Mouse (Mus musculus) liver, embryonic 15.5 days (tissue): ENCODE results near the gene Ms4a18. TPM values are rescaled to one million over a fixed set of nuclear protein-coding genes. Genes with fewer than 3 reads are reported as not detected.
A peak's percentile ranks its signal among the peaks of the same experiment; 100 is the strongest.
"Not testable (repeated sequence)": the region's sequence is repeated elsewhere in the genome, so short reads cannot be mapped to it uniquely, and the experiment has no call there.

Source experiments
- ATAC-seq: fragments of 200-750 bp; cut with Nextera tagmentation; 2 replicates; pipeline ENCODE4 v1.8.0; 2017; ENCODE audit warnings: moderate number of reproducible peaks, mild to moderate bottlenecking, moderate library complexity; ENCODE audit not compliant: insufficient read depth
- H3K27ac ChIP-seq: fragments of 300-500 bp; sonication (generic); replicated peaks from 2 replicates; pipeline ENCODE4 v1.5.1; 2015; ENCODE audit warnings: mild to moderate bottlenecking, inconsistent platforms
- H3K27me3 ChIP-seq: fragments of 300-500 bp; sonication (generic); 2 replicates; pipeline ENCODE4 v1.6.1; 2015; ENCODE audit warnings: mild to moderate bottlenecking, inconsistent platforms
- H3K36me3 ChIP-seq: fragments of 300-500 bp; sonication (generic); replicated peaks from 2 replicates; pipeline ENCODE4 v1.6.1; 2015; ENCODE audit warnings: moderate library complexity, mild to moderate bottlenecking, inconsistent platforms
- H3K4me1 ChIP-seq: fragments of 300-500 bp; sonication (generic); replicated peaks from 2 replicates; pipeline ENCODE4 v1.6.1; 2015; ENCODE audit warnings: inconsistent platforms
- H3K4me2 ChIP-seq: fragments of 300-500 bp; sonication (generic); 2 replicates; pipeline ENCODE4 v1.6.1; 2015; ENCODE audit warnings: moderate library complexity, mild to moderate bottlenecking, inconsistent platforms
- H3K4me3 ChIP-seq: fragments of 300-500 bp; sonication (generic); replicated peaks from 2 replicates; pipeline ENCODE4 v1.5.1; 2015; ENCODE audit warnings: mild to moderate bottlenecking, inconsistent platforms
- H3K9ac ChIP-seq: fragments of 300-500 bp; sonication (generic); 2 replicates; pipeline ENCODE4 v1.6.1; 2015; ENCODE audit warnings: moderate library complexity, mild to moderate bottlenecking, inconsistent platforms
- H3K9me3 ChIP-seq: fragments of 300-500 bp; sonication (generic); replicated peaks from 2 replicates; pipeline ENCODE4 v1.6.1; 2016; ENCODE audit warnings: inconsistent platforms
- WGBS: fragments of 180-500 bp; shearing (Covaris S2); methylation state at CpG from one replicate; pipeline ENCODE4 v1.1.7; 2015; ENCODE audit warnings: mixed read lengths; ENCODE audit not compliant: insufficient replicate concordance; 5-methylcytosine and 5-hydroxymethylcytosine counted together
- polyA plus RNA-seq: library from polyadenylated mRNA; unstranded; fragments of >200 nt; fragmentation: Nextera tagmentation; extraction: Ambion mirVana; gene quantifications from 2 replicates; pipeline ENCODE4 v1.2.1, GENCODE M21; 2015

Ms4a18 gene
- polyA plus RNA-seq: 0.08 TPM in 1 of 2 replicates, not detected in the other

- Histone ChIP-seq H3K4me2 (no peak within 1 kb of the TSS), H3K27me3 (no peaks in the 10 kb centered on the region), H3K9ac (no peak within 1 kb of the TSS), H3K4me1 (no peaks in the 10 kb centered on the region), H3K27ac (no peak within 1 kb of the TSS), H3K4me3 (no peak within 1 kb of the TSS), H3K9me3 (no peaks in the 10 kb centered on the region), H3K36me3 (no peaks in the 10 kb centered on the region)
- ATAC-seq: no peak
- 56% methylated on average over 3 of the region's 3 CpGs for WGBS
Measured at GRCm38 (mm10) chr19:11017891-11018290, at the start of gene Ms4a18. Gene Ms4a18, minus strand, starts transcription at chr19:11018031.

GRCm38 (mm10) chr19:11065202-11065875, 47.5 kb upstream of the Ms4a18 start:
- Histone ChIP-seq H3K4me1 (no peaks in the 10 kb centered on the region), H3K4me2 (no peak overlapping the region), H3K36me3 (no peaks in the 10 kb centered on the region), H3K27me3 (no peaks in the 10 kb centered on the region), H3K9me3 (no peaks in the 10 kb centered on the region), H3K27ac (no peak overlapping the region), H3K4me3 (no peak overlapping the region), H3K9ac (no peak overlapping the region)
- ATAC-seq: no peak
- WGBS: 16% methylated on average over 2 of the region's 2 CpGs

GRCm38 (mm10) chr19:11060900-11061299, 43.1 kb upstream of the Ms4a18 start:
- no peaks in the 10 kb centered on the region for H3K27me3 ChIP-seq
- H3K36me3 ChIP-seq: no peaks in the 10 kb centered on the region
- no peak for ATAC-seq
- H3K4me3 ChIP-seq: no peak overlapping the region
- WGBS: 53% methylated on average over 1 of the region's 1 CpGs
- H3K4me2 ChIP-seq: no peak overlapping the region
- H3K4me1 ChIP-seq: no peaks in the 10 kb centered on the region
- H3K9me3 ChIP-seq: no peaks in the 10 kb centered on the region
- H3K9ac ChIP-seq: no peak overlapping the region
- H3K27ac ChIP-seq: no peak overlapping the region

- no peak for ATAC-seq
- no peaks in the 10 kb centered on the region for H3K9me3 ChIP-seq
- no peaks in the 10 kb centered on the region for H3K27me3 ChIP-seq
- no peak overlapping the region for H3K27ac ChIP-seq
- H3K9ac ChIP-seq: no peak overlapping the region
- H3K36me3 ChIP-seq: no peaks in the 10 kb centered on the region
- H3K4me2 ChIP-seq: no peak overlapping the region
- H3K4me3 ChIP-seq: no peak overlapping the region
- no peaks in the 10 kb centered on the region for H3K4me1 ChIP-seq
Measured at GRCm38 (mm10) chr19:11059967-11060366, 42.1 kb upstream of the Ms4a18 start.

GRCm38 (mm10) chr19:11055700-11056099, 37.9 kb upstream of the Ms4a18 start:
- H3K27me3 ChIP-seq, H3K4me2 ChIP-seq, H3K4me3 ChIP-seq, H3K27ac ChIP-seq, H3K9me3 ChIP-seq, H3K36me3 ChIP-seq, ATAC-seq, H3K4me1 ChIP-seq, H3K9ac ChIP-seq: not testable (repeated sequence)
- WGBS: 68% methylated on average over 1 of the region's 1 CpGs

- H3K4me1 ChIP-seq: peaks cover 4% of the 10 kb centered on the region; the same call in 1 of the 2 replicates
- 40% methylated on average over 3 of the region's 3 CpGs for WGBS
- no peaks in the 10 kb centered on the region for H3K36me3 ChIP-seq
- H3K9ac ChIP-seq: no peak overlapping the region
- H3K27ac ChIP-seq: no peak overlapping the region
- H3K9me3 ChIP-seq: no peaks in the 10 kb centered on the region
- no peak overlapping the region for H3K4me2 ChIP-seq
- no peak for ATAC-seq
- H3K4me3 ChIP-seq: no peak overlapping the region
- no peaks in the 10 kb centered on the region for H3K27me3 ChIP-seq
Measured at GRCm38 (mm10) chr19:11053277-11053676, 35.4 kb upstream of the Ms4a18 start.

- no peak overlapping the region for H3K9ac ChIP-seq
- ATAC-seq: peak; percentile 52; the same call in 1 of the 2 replicates
- no peaks in the 10 kb centered on the region for H3K9me3 ChIP-seq
- peaks cover 4% of the 10 kb centered on the region; the same call in 1 of the 2 replicates for H3K4me1 ChIP-seq
- WGBS: 36% methylated on average over 5 of the region's 5 CpGs
- no peaks in the 10 kb centered on the region for H3K27me3 ChIP-seq
- H3K4me3 ChIP-seq: no peak overlapping the region
- H3K36me3 ChIP-seq: no peaks in the 10 kb centered on the region
- H3K4me2 ChIP-seq: no peak overlapping the region
- H3K27ac ChIP-seq: no peak overlapping the region
Measured at GRCm38 (mm10) chr19:11052877-11053276, 35.0 kb upstream of the Ms4a18 start.

GRCm38 (mm10) chr19:11050286-11050685, 32.5 kb upstream of the Ms4a18 start:
- Histone ChIP-seq H3K36me3 (no peaks in the 10 kb centered on the region), H3K27me3 (no peaks in the 10 kb centered on the region), H3K9ac (no peak overlapping the region), H3K27ac (no peak overlapping the region), H3K4me2 (no peak overlapping the region), H3K4me1 (peaks cover 7% of the 10 kb centered on the region), H3K9me3 (no peaks in the 10 kb centered on the region), H3K4me3 (no peak overlapping the region)
- WGBS: 57% methylated on average over 2 of the region's 2 CpGs
- no peak for ATAC-seq

GRCm38 (mm10) chr19:11049426-11049825, 31.6 kb upstream of the Ms4a18 start:
- Histone ChIP-seq H3K27me3 (no peaks in the 10 kb centered on the region), H3K4me1 (peaks cover 14% of the 10 kb centered on the region), H3K9me3 (no peaks in the 10 kb centered on the region), H3K4me3 (no peak overlapping the region), H3K27ac (no peak overlapping the region), H3K36me3 (no peaks in the 10 kb centered on the region), H3K9ac (no peak overlapping the region), H3K4me2 (no peak overlapping the region)
- no peak for ATAC-seq

- Histone ChIP-seq H3K4me3 (no peak overlapping the region), H3K4me2 (no peak overlapping the region), H3K4me1 (peaks cover 13% of the 10 kb centered on the region), H3K27me3 (no peaks in the 10 kb centered on the region), H3K9ac (no peak overlapping the region), H3K9me3 (no peaks in the 10 kb centered on the region), H3K27ac (no peak overlapping the region), H3K36me3 (no peaks in the 10 kb centered on the region)
- no peak for ATAC-seq
- WGBS: 27% methylated on average over 1 of the region's 1 CpGs
Measured at GRCm38 (mm10) chr19:11048503-11048902, 30.7 kb upstream of the Ms4a18 start.

- Histone ChIP-seq H3K9ac (no peak overlapping the region), H3K36me3 (no peaks in the 10 kb centered on the region), H3K4me1 (peaks cover 10% of the 10 kb centered on the region), H3K9me3 (no peaks in the 10 kb centered on the region), H3K27me3 (no peaks in the 10 kb centered on the region), H3K4me3 (no peak overlapping the region), H3K4me2 (no peak overlapping the region), H3K27ac (no peak overlapping the region)
- 26% methylated on average over 6 of the region's 6 CpGs for WGBS
- no peak for ATAC-seq
Measured at GRCm38 (mm10) chr19:11048009-11048408, 30.2 kb upstream of the Ms4a18 start.
